Mouse (Mus musculus): ENCODE results near the gene Aplnr. TPM values are rescaled to one million over a fixed set of nuclear protein-coding genes. Genes with fewer than 3 reads are reported as not detected.

Aplnr gene
- polyA plus RNA-seq, 1 experiment from 2014 or later = 36.0 TPM

Other genes starting within 250 kb of the Aplnr start
- 1.9 and 2.1 TPM in 2 replicates for gene Rtn4rl2, start 249.5 kb upstream of the Aplnr start, polyA plus RNA-seq (2015; fragmentation: Nextera tagmentation; extraction: Ambion mirVana)
- 35.8 and 40.8 TPM in 2 replicates for gene Slc43a3, start 199.6 kb upstream of the Aplnr start, polyA plus RNA-seq (2015; fragmentation: Nextera tagmentation; extraction: Ambion mirVana)
- gene Prg2, start 155.8 kb upstream of the Aplnr start, polyA plus RNA-seq (2015; fragmentation: Nextera tagmentation; extraction: Ambion mirVana) = 0.35 and 0.57 TPM in 2 replicates
- gene Prg3, start 148.0 kb upstream of the Aplnr start, polyA plus RNA-seq (2015; fragmentation: Nextera tagmentation; extraction: Ambion mirVana) = not detected in 2 replicates
- gene Ssrp1, start 99.0 kb upstream of the Aplnr start, polyA plus RNA-seq (2015; fragmentation: Nextera tagmentation; extraction: Ambion mirVana) = 104 and 141 TPM in 2 replicates
- gene P2rx3, start 98.8 kb upstream of the Aplnr start, polyA plus RNA-seq (2015; fragmentation: Nextera tagmentation; extraction: Ambion mirVana) = 0.33 and 0.68 TPM in 2 replicates
- 23.9 and 31.7 TPM in 2 replicates for gene Tnks1bp1, start 88.2 kb upstream of the Aplnr start, polyA plus RNA-seq (2015; fragmentation: Nextera tagmentation; extraction: Ambion mirVana)
- gene Lrrc55, start 61.0 kb downstream of the Aplnr start, polyA plus RNA-seq (2015; fragmentation: Nextera tagmentation; extraction: Ambion mirVana) = 0.37 and 0.48 TPM in 2 replicates
- not detected in 2 replicates for gene Olfr987, start 203.1 kb downstream of the Aplnr start, polyA plus RNA-seq (2015; fragmentation: Nextera tagmentation; extraction: Ambion mirVana)
- gene Olfr988, start 227.0 kb downstream of the Aplnr start, polyA plus RNA-seq (2015; fragmentation: Nextera tagmentation; extraction: Ambion mirVana) = not detected in 2 replicates